Mouse (Mus musculus) liver, embryonic 14.5 days (tissue): ENCODE results near the gene Slc22a7. TPM values are rescaled to one million over a fixed set of nuclear protein-coding genes. Genes with fewer than 3 reads are reported as not detected.

ENCODE experiments used
- ATAC-seq: fragments of 200-750 bp; cut with Nextera tagmentation; 2 replicates; pipeline ENCODE4 v1.8.0; 2017; ENCODE audit warnings: moderate number of reproducible peaks, mild to moderate bottlenecking, moderate library complexity; ENCODE audit not compliant: insufficient read depth
- DNase-seq, 3 experiments: peaks; one replicate each; pipeline ENCODE4 v3.0.0-alpha.2; 2012 to 2013; ENCODE audit warnings: low read depth in 3 of 3, low spot score in 3 of 3
- H3K27ac ChIP-seq: fragments of 300-500 bp; sonication (generic); 2 replicates; pipeline ENCODE4 v1.5.1; 2014; ENCODE audit warnings: moderate library complexity, mild to moderate bottlenecking, control low read depth, inconsistent platforms
- H3K27me3 ChIP-seq: fragments of 300-500 bp; sonication (generic); 2 replicates; pipeline ENCODE4 v1.6.1; 2014; ENCODE audit warnings: mild to moderate bottlenecking, low read length, moderate library complexity; ENCODE audit not compliant: control insufficient read depth, insufficient read depth
- H3K36me3 ChIP-seq: fragments of 300-500 bp; sonication (generic); replicated peaks from 2 replicates; pipeline ENCODE4 v1.6.1; 2014; ENCODE audit warnings: low read depth; ENCODE audit not compliant: control insufficient read depth, insufficient read depth
- H3K4me1 ChIP-seq, 2 experiments: fragments of 200-500 bp in 1 of 2; fragments of 300-500 bp in 1 of 2; sonication (generic) in 1 of 2; replicated peaks; 2 replicates each; pipeline ENCODE4 v1.6.1; 2012 to 2014; ENCODE audit warnings: antibody characterized with exemption in 1 of 2, inconsistent platforms in 1 of 2, low read length in 1 of 2; ENCODE audit not compliant: control insufficient read depth in 2 of 2, insufficient read depth in 2 of 2
- H3K4me2 ChIP-seq: fragments of 300-500 bp; sonication (generic); 2 replicates; pipeline ENCODE4 v1.6.1; 2014; ENCODE audit warnings: low read depth, mild to moderate bottlenecking, control low read depth, moderate library complexity
- H3K4me3 ChIP-seq, 2 experiments: fragments of 200-500 bp in 1 of 2; fragments of 300-500 bp in 1 of 2; sonication (generic) in 1 of 2; 2 replicates each; pipeline ENCODE4 v1.5.1; 2012 to 2014; ENCODE audit warnings: low read depth in 2 of 2, low read length in 2 of 2, mild to moderate bottlenecking in 2 of 2, control low read depth in 1 of 2, inconsistent platforms in 1 of 2, moderate library complexity in 1 of 2; ENCODE audit not compliant: insufficient read depth in 1 of 2
- H3K9ac ChIP-seq: fragments of 300-500 bp; sonication (generic); replicated peaks from 2 replicates; pipeline ENCODE4 v1.6.1; 2014; ENCODE audit warnings: mild to moderate bottlenecking, control low read depth, moderate library complexity
- H3K9me3 ChIP-seq: fragments of 300-500 bp; sonication (generic); 2 replicates; pipeline ENCODE4 v1.6.1; 2016; ENCODE audit warnings: low read length, mixed read lengths; ENCODE audit not compliant: control insufficient read depth
- CTCF ChIP-seq: IDR thresholded peaks from 2 replicates; pipeline ENCODE4 v1.5.1; 2016; ENCODE audit warnings: antibody characterized with exemption, low read depth, control low read depth
- EP300 ChIP-seq: IDR thresholded peaks from 2 replicates; pipeline ENCODE4 v1.6.1; 2016; ENCODE audit warnings: antibody characterized with exemption, low read depth
- WGBS: fragments of 180-500 bp; shearing (Covaris S2); extraction: QIAGEN DNeasy Blood & Tissue Kit; methylation state at CpG from one replicate; pipeline ENCODE4 v1.1.7; 2014; ENCODE audit not compliant: insufficient replicate concordance; 5-methylcytosine and 5-hydroxymethylcytosine counted together
- polyA plus RNA-seq, 2 experiments: library from polyadenylated mRNA; depleted of rRNA in 1 of 2; stranded (reverse) in 1 of 2; unstranded in 1 of 2; fragments of >200 nt; fragmentation: Nextera tagmentation in 1 of 2; extraction: Ambion mirVana in 1 of 2; gene quantifications; 2 replicates each; pipeline versions ENCODE4 v1.2.1 to v1.2.3; 2012 to 2014

The Slc22a7 gene
- polyA plus RNA-seq, 2 experiments, result 0.04 TPM; not detected in 1

DNA sequence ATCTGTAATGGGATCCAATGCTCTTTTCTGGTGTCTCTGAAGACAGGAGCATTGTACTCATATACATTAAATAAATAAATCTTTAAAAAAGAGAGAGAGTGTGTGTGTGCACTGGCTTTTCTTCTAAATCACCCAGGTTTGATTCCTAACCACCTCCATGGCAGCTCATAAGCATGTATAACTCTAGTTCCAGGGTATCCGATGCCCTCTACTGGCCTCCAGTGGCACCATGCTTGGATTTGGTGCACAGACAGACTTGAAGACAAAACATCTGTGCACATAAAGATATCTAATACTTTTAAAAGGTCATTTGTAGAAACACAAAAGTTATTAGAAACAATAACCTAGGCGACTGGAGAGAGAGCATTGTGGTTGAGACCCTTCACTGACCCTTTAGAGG lies 45.2 kb downstream of the Slc22a7 start:
- WGBS, result 31% methylated on average over 2 of the region's 2 CpGs
- no peak overlapping the region for H3K4me2 ChIP-seq
- H3K27me3 ChIP-seq, result no peaks in the 10 kb centered on the region
- H3K36me3 ChIP-seq, result no peaks in the 10 kb centered on the region; the same call in 1 of the 2 replicates
- no peak for ATAC-seq
- DNase-seq, result no peak
- peak; percentile 70 for TF ChIP-seq CTCF
- no peak for TF ChIP-seq EP300
- no peaks in the 10 kb centered on the region for H3K9me3 ChIP-seq
- no peak overlapping the region for H3K4me3 ChIP-seq
- H3K9ac ChIP-seq, result no peak overlapping the region
- H3K27ac ChIP-seq, result no peak overlapping the region
- no peaks in the 10 kb centered on the region for H3K4me1 ChIP-seq

DNA sequence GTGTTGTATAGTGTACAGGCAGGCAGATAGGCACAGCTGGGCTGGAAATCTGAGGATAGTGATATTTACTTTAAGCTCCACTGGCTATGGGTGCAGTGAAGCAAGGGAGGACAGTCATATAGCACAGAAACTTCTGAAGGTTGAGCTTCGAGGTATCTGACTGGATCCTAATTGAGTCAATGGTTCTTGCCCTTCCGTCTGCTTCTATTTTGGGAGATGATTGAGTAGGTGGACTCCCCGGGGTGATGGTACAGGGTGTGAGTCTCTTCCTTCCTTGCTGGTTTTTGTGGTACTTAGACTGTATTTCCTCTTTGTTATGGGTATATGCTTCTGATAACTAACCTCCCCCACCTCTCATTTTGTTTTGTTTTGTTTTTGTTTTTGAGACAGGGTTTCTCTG lies 50.1 kb downstream of the Slc22a7 start:
- peaks cover 0 to 9% of the 10 kb centered on the region in 2 experiments; a peak in 3 of 4 replicates for H3K4me1 ChIP-seq
- H3K36me3 ChIP-seq, result no peaks in the 10 kb centered on the region
- H3K9me3 ChIP-seq, result no peaks in the 10 kb centered on the region
- WGBS, result 36% methylated on average over 3 of the region's 3 CpGs
- TF ChIP-seq EP300 (no peak), CTCF (no peak)
- H3K4me3 ChIP-seq, result no peak overlapping the region
- DNase-seq, result no peak
- H3K9ac ChIP-seq, result no peak overlapping the region
- peaks cover 9% of the 10 kb centered on the region for H3K27me3 ChIP-seq
- no peak overlapping the region for H3K4me2 ChIP-seq
- no peak for ATAC-seq
- no peak overlapping the region for H3K27ac ChIP-seq

DNA sequence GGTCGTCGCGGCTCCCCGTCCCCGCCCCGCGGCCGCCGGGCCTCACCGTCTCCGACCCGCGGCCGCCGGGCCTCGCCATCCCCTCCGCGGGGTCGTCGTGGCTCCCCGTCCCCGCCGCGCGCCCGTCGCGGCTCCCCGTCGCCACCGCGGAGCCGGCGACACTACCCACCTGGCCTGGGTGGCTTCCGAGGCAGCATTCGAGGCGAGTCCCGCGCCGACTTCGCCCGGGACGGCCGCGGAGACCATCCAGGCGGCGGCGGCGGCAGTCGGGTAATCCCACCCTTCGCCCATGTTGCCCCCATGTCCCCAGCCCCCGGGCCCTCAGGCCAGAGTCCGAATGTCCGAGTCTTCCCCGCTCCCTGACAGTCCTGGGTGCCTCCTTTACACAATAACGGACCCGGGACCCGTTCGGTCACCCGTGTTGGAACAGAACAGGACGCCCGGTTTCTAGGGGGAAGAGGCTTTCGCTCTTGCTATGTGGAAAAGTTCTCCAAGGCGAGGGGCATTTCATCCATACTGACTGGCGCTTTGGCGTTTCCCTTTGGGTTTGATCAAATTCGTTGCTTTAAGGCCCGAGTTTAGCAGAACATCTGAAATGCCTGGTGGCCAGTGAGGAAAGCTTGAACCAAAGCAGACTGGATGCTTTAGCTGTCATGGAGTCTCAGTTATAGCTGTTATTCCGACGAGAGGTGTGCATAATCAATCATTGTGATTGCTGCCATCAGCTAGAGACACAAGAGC lies 54.0 kb downstream of the Slc22a7 start:
- ATAC-seq, result peak; percentile 10; the same call in 1 of the 2 replicates

DNA sequence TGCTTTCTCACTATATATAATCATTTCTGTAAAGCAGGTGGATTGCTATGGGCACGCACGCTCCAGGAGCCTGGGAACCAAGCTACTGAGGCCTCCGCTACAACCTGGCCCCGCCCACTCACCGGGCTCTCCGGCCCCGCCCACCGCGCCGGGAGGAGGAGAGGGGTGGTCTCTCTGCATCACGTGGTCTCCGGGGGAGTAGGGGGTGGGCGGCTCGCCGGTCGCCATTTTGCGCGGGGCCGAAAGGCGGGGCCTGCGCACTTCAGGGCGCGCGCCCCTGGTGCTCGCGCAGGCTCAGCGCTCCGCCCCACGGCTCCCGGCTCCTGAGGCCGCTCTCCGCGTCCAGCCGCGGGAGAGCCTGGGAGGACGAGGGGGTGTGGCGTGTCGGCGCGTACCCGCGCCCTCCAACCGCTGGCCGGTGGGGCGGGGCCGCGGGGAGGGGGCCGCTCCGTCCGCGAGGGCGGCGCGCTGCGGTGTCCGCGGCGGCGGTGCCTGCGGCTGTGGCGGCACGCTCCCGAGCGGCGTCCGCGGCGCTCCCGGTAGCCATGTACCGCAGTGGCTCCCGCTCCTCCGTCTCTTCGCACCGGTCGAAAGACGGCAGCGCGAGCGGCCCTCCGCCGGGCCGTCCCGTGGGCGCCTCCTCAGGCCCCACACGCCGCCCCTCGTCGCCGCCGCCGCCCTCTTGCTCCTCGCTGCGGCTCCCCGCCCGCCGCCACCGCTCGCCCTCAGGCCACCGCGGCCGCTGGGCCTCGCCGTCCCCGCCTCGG lies 54.8 kb downstream of the Slc22a7 start, which contains the start of gene Zfp318:
Zfp318 (plus strand) TSS at position 438 of the 767 bp plus-strand sequence.
- Histone ChIP-seq H3K27me3 (peaks cover 9% of the 10 kb centered on the region), H3K4me2 (peak within 1 kb of the TSS; percentile 97), H3K4me1 (peaks cover 2 to 9% of the 10 kb centered on the region in 2 experiments; a peak in 3 of 4 replicates), H3K36me3 (no peaks in the 10 kb centered on the region), H3K4me3 (peak within 1 kb of the TSS; percentile 66 to 72), H3K9ac (peak within 1 kb of the TSS; percentile 84), H3K9me3 (no peaks in the 10 kb centered on the region), H3K27ac (no peak within 1 kb of the TSS; the same call in 1 of the 2 replicates)
- DNase-seq (peak; percentile 83 to 87 (median 85)), ATAC-seq (peak; percentile 98)
- WGBS, result under 1% methylated on average over 61 of the region's 105 CpGs
- TF ChIP-seq EP300, result no peak

More for the DNA sequence above, 54.0 kb downstream of the Slc22a7 start:
- Histone ChIP-seq H3K4me1 (peaks cover 2 to 9% of the 10 kb centered on the region in 2 experiments; a peak in 3 of 4 replicates), H3K4me3 (peak overlapping the region; percentile 66 to 72), H3K27ac (no peak overlapping the region), H3K4me2 (peak overlapping the region; percentile 97), H3K9ac (peak overlapping the region; percentile 84), H3K36me3 (no peaks in the 10 kb centered on the region), H3K9me3 (no peaks in the 10 kb centered on the region), H3K27me3 (peaks cover 9% of the 10 kb centered on the region)
- TF ChIP-seq EP300, result no peak
- TF ChIP-seq CTCF, result no peak
- under 1% methylated on average over 70 of the region's 70 CpGs for WGBS
- DNase-seq, result no peak

Other genes starting within 250 kb of the Slc22a7 start
- gene Polh, start 235.8 kb downstream of the Slc22a7 start, polyA plus RNA-seq (2012; rRNA removed), result 7.7 and 9.7 TPM in 2 replicates
- 7.8 and 9.5 TPM in 2 replicates for gene Polh, start 235.8 kb downstream of the Slc22a7 start, polyA plus RNA-seq (2014; fragmentation: Nextera tagmentation; extraction: Ambion mirVana)
- gene Xpo5, start 235.7 kb downstream of the Slc22a7 start, polyA plus RNA-seq (2012; rRNA removed), result 12.8 and 15.3 TPM in 2 replicates
- 17.9 and 19.1 TPM in 2 replicates for gene Xpo5, start 235.7 kb downstream of the Slc22a7 start, polyA plus RNA-seq (2014; fragmentation: Nextera tagmentation; extraction: Ambion mirVana)
- gene Polr1c, start 190.4 kb downstream of the Slc22a7 start, polyA plus RNA-seq (2012; rRNA removed), result 29.7 and 40.8 TPM in 2 replicates
- gene Polr1c, start 190.4 kb downstream of the Slc22a7 start, polyA plus RNA-seq (2014; fragmentation: Nextera tagmentation; extraction: Ambion mirVana), result 37.3 and 42.5 TPM in 2 replicates
- gene Yipf3, start 190.4 kb downstream of the Slc22a7 start, polyA plus RNA-seq (2012; rRNA removed), result 22.4 and 23.2 TPM in 2 replicates
- gene Yipf3, start 190.4 kb downstream of the Slc22a7 start, polyA plus RNA-seq (2014; fragmentation: Nextera tagmentation; extraction: Ambion mirVana), result 38.1 and 42.5 TPM in 2 replicates
- 0.11 and 0.17 TPM in 2 replicates for gene Lrrc73, start 184.9 kb downstream of the Slc22a7 start, polyA plus RNA-seq (2012; rRNA removed)
- gene Lrrc73, start 184.9 kb downstream of the Slc22a7 start, polyA plus RNA-seq (2014; fragmentation: Nextera tagmentation; extraction: Ambion mirVana), result 0.08 TPM in 1 of 2 replicates, not detected in the other
- gene Tjap1, start 155.4 kb downstream of the Slc22a7 start, polyA plus RNA-seq (2012; rRNA removed), result 11.0 and 12.0 TPM in 2 replicates
- 7.7 and 8.5 TPM in 2 replicates for gene Tjap1, start 155.4 kb downstream of the Slc22a7 start, polyA plus RNA-seq (2014; fragmentation: Nextera tagmentation; extraction: Ambion mirVana)
- gene Dlk2, start 141.0 kb downstream of the Slc22a7 start, polyA plus RNA-seq (2012; rRNA removed), result 0.02 and 0.13 TPM in 2 replicates
- gene Dlk2, start 141.0 kb downstream of the Slc22a7 start, polyA plus RNA-seq (2014; fragmentation: Nextera tagmentation; extraction: Ambion mirVana), result not detected in 2 replicates
- 1.7 TPM in 2 replicates for gene Abcc10, start 110.1 kb downstream of the Slc22a7 start, polyA plus RNA-seq (2012; rRNA removed)
- 0.90 and 0.94 TPM in 2 replicates for gene Abcc10, start 110.1 kb downstream of the Slc22a7 start, polyA plus RNA-seq (2014; fragmentation: Nextera tagmentation; extraction: Ambion mirVana)
- 1.1 and 2.1 TPM in 2 replicates for gene Zfp318, start 54.7 kb downstream of the Slc22a7 start, polyA plus RNA-seq (2012; rRNA removed)
- gene Zfp318, start 54.7 kb downstream of the Slc22a7 start, polyA plus RNA-seq (2014; fragmentation: Nextera tagmentation; extraction: Ambion mirVana), result 1.5 and 1.9 TPM in 2 replicates
- gene Crip3, start 9.5 kb downstream of the Slc22a7 start, polyA plus RNA-seq (2012; rRNA removed), result 0.05 TPM in 1 of 2 replicates, not detected in the other
- gene Crip3, start 9.5 kb downstream of the Slc22a7 start, polyA plus RNA-seq (2014; fragmentation: Nextera tagmentation; extraction: Ambion mirVana), result not detected in 2 replicates
- 0.02 and 0.04 TPM in 2 replicates for gene Ttbk1, start 49.2 kb upstream of the Slc22a7 start, polyA plus RNA-seq (2012; rRNA removed)
- gene Ttbk1, start 49.2 kb upstream of the Slc22a7 start, polyA plus RNA-seq (2014; fragmentation: Nextera tagmentation; extraction: Ambion mirVana), result not detected in 2 replicates
- 12.0 and 14.0 TPM in 2 replicates for gene Dnph1, start 58.3 kb upstream of the Slc22a7 start, polyA plus RNA-seq (2012; rRNA removed)
- gene Dnph1, start 58.3 kb upstream of the Slc22a7 start, polyA plus RNA-seq (2014; fragmentation: Nextera tagmentation; extraction: Ambion mirVana), result 20.0 and 24.2 TPM in 2 replicates
- gene Cul9, start 107.9 kb upstream of the Slc22a7 start, polyA plus RNA-seq (2012; rRNA removed), result 0.59 and 0.92 TPM in 2 replicates
- 0.34 and 0.46 TPM in 2 replicates for gene Cul9, start 107.9 kb upstream of the Slc22a7 start, polyA plus RNA-seq (2014; fragmentation: Nextera tagmentation; extraction: Ambion mirVana)
- gene Srf, start 117.7 kb upstream of the Slc22a7 start, polyA plus RNA-seq (2012; rRNA removed), result 16.0 and 22.0 TPM in 2 replicates
- 2.5 and 2.6 TPM in 2 replicates for gene Srf, start 117.7 kb upstream of the Slc22a7 start, polyA plus RNA-seq (2014; fragmentation: Nextera tagmentation; extraction: Ambion mirVana)
- 3.6 and 3.7 TPM in 2 replicates for gene Ptk7, start 191.0 kb upstream of the Slc22a7 start, polyA plus RNA-seq (2012; rRNA removed)
- gene Ptk7, start 191.0 kb upstream of the Slc22a7 start, polyA plus RNA-seq (2014; fragmentation: Nextera tagmentation; extraction: Ambion mirVana), result 3.0 and 3.4 TPM in 2 replicates
- 3.4 and 3.5 TPM in 2 replicates for gene Klc4, start 207.6 kb upstream of the Slc22a7 start, polyA plus RNA-seq (2012; rRNA removed)
- gene Klc4, start 207.6 kb upstream of the Slc22a7 start, polyA plus RNA-seq (2014; fragmentation: Nextera tagmentation; extraction: Ambion mirVana), result 5.2 and 5.5 TPM in 2 replicates
- 36.1 and 46.6 TPM in 2 replicates for gene Mrpl2, start 207.8 kb upstream of the Slc22a7 start, polyA plus RNA-seq (2012; rRNA removed)
- gene Mrpl2, start 207.8 kb upstream of the Slc22a7 start, polyA plus RNA-seq (2014; fragmentation: Nextera tagmentation; extraction: Ambion mirVana), result 84.6 and 91.0 TPM in 2 replicates
- gene Cul7, start 211.9 kb upstream of the Slc22a7 start, polyA plus RNA-seq (2012; rRNA removed), result 11.3 and 14.9 TPM in 2 replicates
- gene Cul7, start 211.9 kb upstream of the Slc22a7 start, polyA plus RNA-seq (2014; fragmentation: Nextera tagmentation; extraction: Ambion mirVana), result 7.1 and 8.3 TPM in 2 replicates
- gene Rrp36, start 235.9 kb upstream of the Slc22a7 start, polyA plus RNA-seq (2012; rRNA removed), result 16.4 and 20.3 TPM in 2 replicates
- gene Rrp36, start 235.9 kb upstream of the Slc22a7 start, polyA plus RNA-seq (2014; fragmentation: Nextera tagmentation; extraction: Ambion mirVana), result 11.4 and 14.0 TPM in 2 replicates
- gene Mea1, start 240.3 kb upstream of the Slc22a7 start, polyA plus RNA-seq (2012; rRNA removed), result 27.3 and 34.4 TPM in 2 replicates
- gene Mea1, start 240.3 kb upstream of the Slc22a7 start, polyA plus RNA-seq (2014; fragmentation: Nextera tagmentation; extraction: Ambion mirVana), result 61.7 and 62.4 TPM in 2 replicates
- gene Klhdc3, start 242.5 kb upstream of the Slc22a7 start, polyA plus RNA-seq (2012; rRNA removed), result 40.2 and 41.5 TPM in 2 replicates
- gene Klhdc3, start 242.5 kb upstream of the Slc22a7 start, polyA plus RNA-seq (2014; fragmentation: Nextera tagmentation; extraction: Ambion mirVana), result 46.3 and 49.4 TPM in 2 replicates